Mouse (Mus musculus) adrenal gland, adult (tissue): ENCODE measurements around the gene Stk36.
A peak's percentile ranks its signal among the peaks of the same experiment; 100 is the strongest.

Experiments used
- DNase-seq, 2 experiments: peaks; one replicate each; pipeline ENCODE4 v3.0.0; 2022 to 2023; ENCODE audit warnings: low spot score in 1 of 2; ENCODE audit not compliant: inconsistent age in 2 of 2

Gene Stk36

DNA sequence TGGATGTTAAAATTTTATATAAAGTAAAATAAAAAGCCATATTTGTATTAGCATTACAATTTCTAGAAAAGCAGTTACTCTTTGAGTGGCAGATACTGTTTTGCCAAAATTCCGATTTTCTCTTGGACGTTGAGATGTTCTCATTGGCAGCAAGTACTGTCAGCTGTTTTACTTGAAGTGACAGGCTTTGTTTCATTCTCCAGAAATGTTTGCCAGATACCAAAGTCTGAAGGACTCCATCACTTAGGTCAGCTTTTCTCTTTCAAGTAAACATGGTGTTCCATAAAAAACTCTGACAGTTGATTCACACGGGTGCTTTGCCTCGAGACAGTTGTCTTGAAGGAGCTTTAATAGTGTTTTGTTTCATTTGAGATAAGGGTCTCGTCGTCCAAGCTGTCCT, 63.9 kb downstream of the Stk36 start:
- no peak for DNase-seq

DNA sequence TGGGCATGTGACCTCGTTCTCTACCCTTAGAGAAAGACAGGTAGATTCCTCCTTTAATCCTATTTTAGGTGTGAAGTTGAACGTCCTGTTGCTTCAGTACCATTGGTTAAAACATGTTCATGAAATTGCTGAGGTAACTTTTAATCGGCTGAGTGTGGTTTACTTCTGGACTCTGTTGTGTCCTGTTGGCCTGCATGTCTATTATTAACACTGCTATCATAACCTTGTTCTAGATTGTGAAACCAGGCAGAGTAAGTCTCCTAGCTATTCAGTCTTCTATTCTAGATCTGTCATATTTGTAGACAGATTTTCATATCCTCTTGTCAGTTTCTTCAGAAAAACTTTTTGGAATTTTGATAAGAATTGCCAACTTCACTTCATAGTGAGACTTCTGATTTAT, 67.1 kb downstream of the Stk36 start:
- peak in 1 of 2 experiments; percentile 71 for DNase-seq

DNA sequence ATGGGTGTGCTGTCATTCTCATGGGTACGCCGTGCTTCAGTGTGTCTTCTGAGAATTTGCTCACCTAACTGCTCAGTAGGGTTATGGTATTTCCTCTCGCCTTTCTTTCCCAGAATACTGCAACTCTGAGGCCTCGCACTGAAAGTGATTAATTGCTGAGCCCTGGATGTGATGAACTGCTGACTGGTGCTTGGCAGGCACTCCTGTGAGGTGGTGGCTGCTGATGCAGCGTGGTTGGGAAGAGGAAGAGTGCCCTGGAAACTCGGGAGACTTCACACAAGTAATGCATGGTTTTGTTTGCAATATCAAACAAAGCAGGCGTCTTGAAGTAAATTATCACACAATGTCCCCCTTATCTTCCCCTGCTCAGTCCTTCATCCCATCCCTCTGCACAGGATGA, 71.5 kb downstream of the Stk36 start:
- DNase-seq = peak in 1 of 2 experiments; percentile 35

DNA sequence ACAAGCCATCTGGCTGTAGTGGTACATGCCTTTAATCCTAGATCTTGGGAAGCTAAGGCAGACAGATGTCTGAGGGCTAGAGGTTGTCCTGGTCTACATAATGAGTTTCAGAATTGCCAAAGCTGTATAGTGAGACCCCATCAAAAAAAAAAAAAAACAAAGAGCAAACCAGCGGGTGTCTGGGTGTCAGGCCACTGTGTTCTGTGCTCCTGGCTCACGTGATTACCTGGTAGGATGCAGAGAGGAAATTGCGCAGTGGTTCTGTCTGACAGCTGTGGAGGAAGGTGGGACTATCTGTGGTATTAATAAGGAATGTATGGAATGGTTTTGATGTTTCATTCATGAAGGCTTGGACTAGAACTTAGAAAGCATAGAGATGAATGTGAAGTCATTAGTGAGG, 75.6 kb downstream of the Stk36 start:
- no peak for DNase-seq

DNA sequence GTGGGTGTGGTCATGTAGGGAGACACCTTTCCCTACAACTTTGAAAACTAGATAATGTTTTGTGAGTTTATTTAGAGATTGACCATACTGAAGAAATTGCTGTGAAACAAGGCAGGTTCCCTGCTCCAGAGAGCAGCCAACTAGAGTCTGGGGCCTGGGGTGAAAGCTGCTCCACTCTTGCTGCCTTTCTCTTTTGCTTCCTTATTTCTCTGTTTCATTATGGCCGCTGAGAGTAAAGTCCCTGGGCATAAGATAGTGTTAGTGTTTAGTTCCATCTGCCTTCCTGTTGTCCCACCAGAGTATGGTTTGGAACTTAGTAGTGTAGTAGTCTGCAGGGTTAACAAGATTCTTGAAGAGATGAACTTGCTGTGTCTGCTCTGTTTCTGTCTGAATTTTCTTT, 76.6 kb downstream of the Stk36 start:
- no peak for DNase-seq
